Mouse (Mus musculus) hematopoietic multipotent progenitor cell, adult 10-12 weeks (in vitro differentiated cells): Measurements from ENCODE around the gene Mmrn1. TPM values are rescaled to one million over a fixed set of nuclear protein-coding genes. Genes with fewer than 3 reads are reported as not detected.

Source experiments
- polyA plus RNA-seq: library from polyadenylated mRNA; stranded (reverse); fragments of >175 nt; gene quantifications from 2 replicates; pipeline ENCODE4 v1.2.3, GENCODE M21; 2012; ENCODE audit warnings: low replicate concordance

Mmrn1 gene
- polyA plus RNA-seq: 0.06 and 0.09 TPM in 2 replicates

GRCm38 (mm10) chr6:60924676-60925075, at the start of gene Mmrn1:
Mmrn1 (plus strand) TSS chr6:60924976.

Other genes starting within 250 kb of the Mmrn1 start
- gene Snca, start 95.1 kb upstream of the Mmrn1 start, polyA plus RNA-seq: 5.0 and 34.9 TPM in 2 replicates